In the genomic region with DNA sequence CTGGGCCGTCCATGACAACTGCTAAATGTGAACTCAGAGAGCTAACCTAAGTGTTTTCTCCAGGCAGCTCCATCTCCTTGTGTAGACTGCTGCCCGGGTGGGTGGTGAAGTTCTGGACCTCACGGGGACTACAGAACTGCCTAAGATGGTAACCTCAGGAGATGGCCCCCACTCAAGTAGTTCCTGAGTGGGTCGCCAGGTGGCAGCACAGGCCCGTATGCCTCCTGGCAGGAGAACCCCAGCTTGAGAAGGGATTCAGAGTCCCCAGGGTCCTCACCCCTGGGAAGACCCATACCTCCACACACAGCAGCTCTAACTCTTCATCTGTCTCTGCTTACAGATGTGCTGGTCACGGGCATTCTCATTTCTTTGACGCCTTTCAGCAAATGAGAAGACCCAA, we compare ENCODE assay signal across 8 mouse cellular contexts. TPM values are rescaled to one million over a fixed set of nuclear protein-coding genes. Genes with fewer than 3 reads are reported as not detected.
DNase-seq lines count a peak whose midpoint lies in the region; ATAC-seq and TF ChIP-seq lines count a peak whose summit lies in the region.

No protein-coding gene starts in this region.

- DNase-seq in kidney, adult 18-20 months = peak; percentile 89
- DNase-seq in adrenal gland, adult 8-10 months = peak; percentile 63
- DNase-seq in embryo, embryonic 11.5 days (ENCODE audit: low read depth, low spot score) = peak; percentile 56
- peak; percentile 74 for DNase-seq in left cerebral cortex, postnatal 4 days
- peak; percentile 89 for DNase-seq in thymus, postnatal 14 days

- H3K27ac ChIP-seq in kidney, embryonic 16.5 days (ENCODE audit: low read length) = no peak overlapping the region
- no peak overlapping the region for H3K27ac ChIP-seq in olfactory bulb, adult 2 months (ENCODE audit: insufficient read depth, low read depth, low read length)

- no peaks in the 10 kb centered on the region for H3K9me3 ChIP-seq in kidney, embryonic 16.5 days (ENCODE audit: low read length)

- intact Hi-C loops in left cerebral cortex, postnatal 4 days (cut with DNase I) = no loop called here

- no peak overlapping the region for H3K4me3 ChIP-seq in kidney, embryonic 16.5 days (ENCODE audit: low read length)
- H3K4me3 ChIP-seq in olfactory bulb, adult 2 months (ENCODE audit: insufficient read depth, low read depth, low read length) = no peak overlapping the region

- TF ChIP-seq CTCF in olfactory bulb, adult 2 months (IDR thresholded peaks at IDR 0.05; ENCODE audit: insufficient read depth, low read depth, low read length) = peak; percentile 81; the same call in 1 of the 2 replicates

- H3K4me1 ChIP-seq in kidney, embryonic 16.5 days (ENCODE audit: insufficient read depth, low read length) = peaks cover 23% of the 10 kb centered on the region
- H3K4me1 ChIP-seq in olfactory bulb, adult 2 months (ENCODE audit: control insufficient read depth, insufficient read depth, low read length) = peaks cover 7% of the 10 kb centered on the region; the same call in 1 of the 2 replicates

- 17% methylated on average over 7 of the region's 7 CpGs for WGBS in kidney, embryonic 16.5 days
- 15% methylated on average over 7 of the region's 7 CpGs for WGBS in olfactory bulb, adult 2 months

- no peaks in the 10 kb centered on the region for H3K36me3 ChIP-seq in kidney, embryonic 16.5 days (ENCODE audit: insufficient read depth, low read length)

- H3K27me3 ChIP-seq in kidney, embryonic 16.5 days (ENCODE audit: insufficient read depth, low read length) = no peaks in the 10 kb centered on the region

- no peak overlapping the region for H3K9ac ChIP-seq in kidney, embryonic 16.5 days (replicated peaks; ENCODE audit: low read length)

- no peak overlapping the region for H3K4me2 ChIP-seq in kidney, embryonic 16.5 days (replicated peaks; ENCODE audit: low read depth, low read length)

- no peak for TF ChIP-seq POLR2A in olfactory bulb, adult 2 months (IDR thresholded peaks at IDR 0.05; ENCODE audit: insufficient read depth, low read depth, low read length)

- no peak for ATAC-seq in kidney, embryonic 16.5 days (ENCODE audit: low FRiP score, low TSS enrichment)
- ATAC-seq in hematopoietic stem cell, adult 5-6 weeks (replicated peaks in 1 of 2; ENCODE audit: insufficient read depth in 1 of 2, low FRiP score in 2 of 2, low TSS enrichment in 1 of 2, low read depth in 1 of 2, poor library complexity in 2 of 2, severe bottlenecking in 2 of 2) = peak; percentile 42 to 48; a peak in 2 of 4 replicates

RNA-seq across cellular contexts. Expression of gene Grpel1, which starts 2.0 kb away (rescaled TPM):
- 62.9 and 66.4 TPM in 2 replicates for polyA plus RNA-seq in kidney, embryonic 16.5 days (2015; fragmentation: Nextera tagmentation; extraction: Ambion mirVana)
- total RNA-seq in adrenal gland, adult 8-10 months (2022) = 10 to 100 TPM; 53.4 to 69.1 (median 62.6) TPM
- 25.1 and 26.7 TPM in 2 replicates for total RNA-seq in hematopoietic stem cell, adult 5-6 weeks (2017)
- total RNA-seq in left cerebral cortex, postnatal 4 days (2021) = 10 to 100 TPM; 20.5 to 21.1 TPM
- 130 TPM in 1 of 2 replicates, not detected in the other for polyA plus RNA-seq in olfactory bulb, adult 2 months (2012; ENCODE audit: insufficient read depth, insufficient read length, low replicate concordance, missing spikeins)

RNA-seq across cellular contexts. Expression of gene Tada2b, which starts 21.3 kb away (rescaled TPM):
- polyA plus RNA-seq in kidney, embryonic 16.5 days (2015; fragmentation: Nextera tagmentation; extraction: Ambion mirVana) = 2.0 and 2.2 TPM in 2 replicates
- total RNA-seq in adrenal gland, adult 8-10 months (2022) = 10 to 100 TPM; 34.0 to 42.2 (median 35.6) TPM
- 3.7 and 7.6 TPM in 2 replicates for total RNA-seq in hematopoietic stem cell, adult 5-6 weeks (2017)
- 10 to 100 TPM; 30.8 to 31.0 TPM for total RNA-seq in left cerebral cortex, postnatal 4 days (2021)
- polyA plus RNA-seq in olfactory bulb, adult 2 months (2012; ENCODE audit: insufficient read depth, insufficient read length, low replicate concordance, missing spikeins) = not detected in 2 replicates

RNA-seq across cellular contexts. Expression of gene Ccdc96, which starts 21.6 kb away (rescaled TPM):
- polyA plus RNA-seq in kidney, embryonic 16.5 days (2015; fragmentation: Nextera tagmentation; extraction: Ambion mirVana) = 0.76 and 0.81 TPM in 2 replicates
- under 1 TPM; 0.38 to 0.99 (median 0.55) TPM for total RNA-seq in adrenal gland, adult 8-10 months (2022)
- total RNA-seq in hematopoietic stem cell, adult 5-6 weeks (2017) = 0.30 TPM in 1 of 2 replicates, not detected in the other
- total RNA-seq in left cerebral cortex, postnatal 4 days (2021) = 1 to 10 TPM; 1.5 TPM
- polyA plus RNA-seq in olfactory bulb, adult 2 months (2012; ENCODE audit: insufficient read depth, insufficient read length, low replicate concordance, missing spikeins) = not detected in 2 replicates
